Mouse (Mus musculus) spleen, postnatal 36 days (tissue): Measurements from ENCODE around the gene Tmed4.
A peak's percentile ranks its signal among the peaks of the same experiment; 100 is the strongest.

Experiments
- DNase-seq, 2 experiments: peaks; one replicate each; pipeline ENCODE4 v3.0.0; 2022; ENCODE audit warnings: low spot score in 2 of 2, mixed read lengths in 1 of 2

Tmed4 gene

GRCm38 (mm10) chr11:6274387-6275093 is at the start of gene Tmed4:
Tmed4 (minus strand) TSS chr11:6274870.
- peak; percentile 99 for DNase-seq

DNA sequence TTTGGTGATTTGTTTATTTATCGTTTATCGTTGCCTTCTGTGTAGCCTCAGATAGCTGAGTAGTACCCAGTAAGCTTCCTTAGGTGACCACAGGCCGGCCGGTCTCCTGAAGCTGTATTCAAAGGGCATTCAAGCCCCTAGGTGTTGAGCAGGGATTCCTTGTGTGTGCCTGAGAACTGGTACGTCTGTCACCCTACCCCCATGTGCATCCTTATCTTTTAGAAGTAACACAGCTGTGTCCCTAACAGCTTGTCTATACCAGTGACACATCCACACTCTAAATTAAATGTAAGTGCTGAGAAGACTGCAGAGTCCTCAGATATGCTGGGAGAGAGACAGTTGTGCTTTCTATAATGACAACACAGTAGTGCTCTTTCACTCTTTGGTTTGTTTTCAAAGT is 48.7 kb upstream of the Tmed4 start:
- no peak for DNase-seq

- DNase-seq: no peak
Measured at GRCm38 (mm10) chr11:6322086-6322485, 47.4 kb upstream of the Tmed4 start.

DNA sequence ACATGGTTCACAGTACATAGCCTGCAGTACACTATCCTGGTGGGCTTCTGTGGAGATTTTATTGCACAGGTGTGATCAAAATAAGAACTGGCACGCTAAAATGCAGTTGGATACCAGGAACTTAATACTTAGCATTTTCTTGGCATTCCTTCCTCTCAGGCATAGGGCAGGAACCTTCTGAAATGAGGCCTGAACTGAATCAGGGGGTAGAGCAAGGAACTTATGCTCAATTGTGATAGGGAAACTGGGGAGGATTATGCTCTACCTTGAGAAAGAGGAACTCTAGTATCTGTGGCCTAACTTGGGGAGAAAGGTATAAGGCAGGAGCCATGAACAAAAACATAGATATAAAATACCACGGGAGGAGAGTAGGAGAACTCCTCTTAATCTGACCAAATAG is 44.7 kb upstream of the Tmed4 start:
- DNase-seq: no peak

- DNase-seq: no peak
Measured at GRCm38 (mm10) chr11:6318559-6318958, 43.9 kb upstream of the Tmed4 start.

- DNase-seq: no peak
Measured at GRCm38 (mm10) chr11:6316821-6317220, 42.2 kb upstream of the Tmed4 start.

DNA sequence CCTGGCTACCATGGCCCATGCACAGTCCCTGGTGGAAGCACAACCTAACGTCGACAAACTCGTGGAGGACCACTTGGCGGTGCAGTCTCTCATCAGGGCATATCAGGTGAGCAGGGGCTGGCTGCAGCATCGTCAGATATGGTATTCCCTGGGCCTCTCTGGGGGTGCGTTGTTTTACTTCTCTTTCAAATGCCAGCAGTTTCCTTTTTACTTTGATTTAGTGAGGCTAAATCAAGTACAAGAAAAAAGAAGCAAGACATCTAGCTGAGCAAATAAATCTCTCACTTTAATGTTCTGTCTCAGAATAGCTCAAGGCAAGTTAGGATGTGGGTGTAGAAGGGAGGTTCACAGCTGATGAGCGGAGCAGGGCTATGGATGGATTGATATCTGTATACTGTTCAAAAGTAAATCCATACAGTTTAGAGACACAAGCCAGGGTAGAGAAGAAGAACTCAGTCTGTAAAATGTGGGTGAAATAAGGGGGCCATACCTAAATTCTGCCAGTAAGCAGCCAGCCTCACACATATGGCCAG is 39.3 kb upstream of the Tmed4 start:
- no peak for DNase-seq

DNA sequence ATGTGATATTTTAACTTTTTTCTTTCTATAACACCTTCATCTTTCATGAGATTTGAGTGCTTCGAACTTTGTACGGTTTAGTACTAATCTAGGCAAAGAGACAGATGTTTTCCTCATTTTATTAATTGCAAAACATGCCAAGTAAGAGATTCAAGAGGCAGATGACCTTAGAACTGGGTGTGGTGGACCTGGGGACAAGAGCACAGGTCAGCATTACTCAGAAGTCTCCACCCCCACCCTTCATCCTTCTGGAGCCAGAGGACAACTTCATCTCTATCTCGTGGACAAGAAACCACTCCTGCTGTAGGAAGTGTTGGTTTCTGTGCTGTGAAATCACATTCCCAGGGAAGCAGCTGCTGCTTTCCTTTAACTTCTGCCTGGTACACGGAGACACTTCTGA is 33.5 kb upstream of the Tmed4 start:
- DNase-seq: no peak

- no peak for DNase-seq
Measured at GRCm38 (mm10) chr11:6305943-6306430, 31.3 kb upstream of the Tmed4 start.

- no peak for DNase-seq
Measured at GRCm38 (mm10) chr11:6302793-6303192, 28.1 kb upstream of the Tmed4 start.

- DNase-seq: no peak
Measured at GRCm38 (mm10) chr11:6299435-6299834, 24.8 kb upstream of the Tmed4 start.

- DNase-seq: no peak
Measured at GRCm38 (mm10) chr11:6296077-6296476, 21.4 kb upstream of the Tmed4 start.

DNA sequence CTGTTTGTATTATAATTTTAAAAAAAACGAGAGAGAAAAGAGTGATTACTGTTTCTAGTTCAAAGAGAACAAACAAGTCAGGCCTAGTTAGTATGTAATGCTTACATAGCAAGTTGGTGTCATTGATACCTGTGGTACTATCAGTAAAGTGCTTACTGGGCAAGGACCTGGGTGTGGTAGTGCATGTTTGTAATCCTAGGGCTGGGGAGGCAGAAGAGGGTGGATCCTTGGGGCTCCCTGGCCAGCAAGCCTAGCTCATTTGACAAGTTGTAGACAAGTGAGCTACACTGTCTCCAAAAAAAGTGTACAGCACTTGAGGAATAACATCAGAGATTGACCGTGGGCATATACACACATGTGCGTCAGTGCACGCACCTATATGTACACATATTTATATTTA is 20.0 kb upstream of the Tmed4 start:
- peak; percentile 27 to 66 for DNase-seq

GRCm38 (mm10) chr11:6293601-6294000 is 18.9 kb upstream of the Tmed4 start:
- no peak for DNase-seq

DNA sequence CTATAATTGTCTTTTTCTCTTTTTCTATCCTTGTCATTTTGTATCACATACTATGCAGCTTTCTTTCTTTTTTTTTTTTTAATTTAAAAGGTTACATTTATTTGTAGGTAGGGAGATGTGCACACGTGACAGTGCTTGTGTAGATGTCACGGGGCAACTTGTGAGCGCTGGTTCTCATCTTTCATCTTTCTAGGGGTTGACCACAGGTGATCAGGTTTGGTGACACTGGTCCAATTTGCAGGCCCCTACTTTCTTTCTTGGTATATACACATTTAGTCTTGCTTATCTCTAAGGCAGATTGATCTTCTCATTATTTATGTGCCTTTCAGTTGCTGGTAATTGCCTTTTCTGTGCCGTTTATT is 18.3 kb upstream of the Tmed4 start:
- DNase-seq: no peak

GRCm38 (mm10) chr11:6292116-6292987 is 17.7 kb upstream of the Tmed4 start:
- DNase-seq: peak; percentile 59 to 75

- peak; percentile 99 for DNase-seq
Measured at GRCm38 (mm10) chr11:6291401-6292115, 16.9 kb upstream of the Tmed4 start, which contains the start of gene Ogdh. Ogdh (plus strand) TSS chr11:6291633.

- no peak for DNase-seq
Measured at GRCm38 (mm10) chr11:6290883-6291282, 16.2 kb upstream of the Tmed4 start.

DNA sequence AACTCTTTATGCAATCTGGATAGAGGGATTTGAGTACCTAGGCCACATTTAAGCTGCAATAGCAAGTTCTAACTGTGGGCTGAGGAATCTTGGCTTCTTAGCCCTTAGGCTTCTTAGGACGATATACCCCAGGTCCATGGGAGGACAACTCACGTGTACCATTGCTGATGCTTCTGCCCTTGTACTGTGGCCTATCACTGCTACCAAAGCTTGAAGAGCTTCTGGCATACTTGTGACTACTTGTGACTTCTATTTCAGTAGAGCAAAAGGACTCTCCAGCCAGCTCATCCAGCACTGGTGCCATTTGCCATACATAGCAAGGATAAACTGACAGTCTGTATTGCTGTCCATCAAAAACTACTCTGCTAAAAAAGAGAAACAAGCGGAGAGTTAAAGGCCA is 15.5 kb upstream of the Tmed4 start:
- no peak for DNase-seq

- DNase-seq: no peak
Measured at GRCm38 (mm10) chr11:6282940-6283339, 8.3 kb upstream of the Tmed4 start.

DNA sequence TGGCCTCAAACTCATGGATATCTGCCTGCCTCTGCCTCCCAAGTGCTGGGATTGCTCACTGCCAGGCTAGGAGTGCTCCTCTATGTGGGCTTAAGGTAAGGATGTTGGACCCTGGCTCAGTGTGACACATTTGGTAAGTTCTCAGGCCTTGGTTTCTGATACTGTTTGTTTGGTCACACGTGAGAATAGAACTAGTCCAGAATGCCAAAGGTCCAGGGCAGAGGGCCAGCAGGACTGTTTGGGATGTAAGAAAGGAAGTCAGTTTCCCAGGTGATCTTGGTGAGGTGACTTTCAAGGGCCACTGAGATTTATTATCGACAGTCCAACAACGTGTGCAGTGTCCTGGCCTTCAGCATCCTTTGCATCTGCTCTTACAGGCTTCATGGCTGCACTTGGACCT is 1.8 kb upstream of the Tmed4 start:
- DNase-seq: no peak

GRCm38 (mm10) chr11:6275094-6275484 is 419 bp upstream of the Tmed4 start:
- no peak for DNase-seq
